Mouse (Mus musculus): ENCODE data around the gene Cds2. TPM values are rescaled to one million over a fixed set of nuclear protein-coding genes. Genes with fewer than 3 reads are reported as not detected.

Gene Cds2
- total RNA-seq, 1 experiment, result 73.9 TPM

DNA sequence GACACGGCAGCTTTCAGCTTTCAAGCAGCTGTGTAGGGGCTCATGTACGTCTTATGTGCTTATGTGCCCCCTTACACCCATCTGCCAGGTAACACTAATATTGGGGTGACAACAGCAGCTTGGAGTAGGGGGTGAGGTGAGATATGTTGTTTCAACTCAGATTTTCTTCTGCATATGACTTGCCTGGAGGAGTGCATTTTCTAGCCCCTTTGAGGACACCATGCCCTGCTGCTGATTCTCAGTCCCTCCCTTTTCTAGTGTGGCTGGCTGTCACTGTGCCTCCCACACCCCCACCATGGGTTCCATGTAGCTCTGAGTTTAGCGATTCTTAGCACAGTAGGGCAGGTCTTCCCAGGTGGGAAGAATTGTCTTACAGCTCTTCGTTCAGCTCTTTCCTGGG is 38.5 kb downstream of the Cds2 start:
- DNase-seq (ENCODE audit: low read depth, low spot score), result no peak
- in situ Hi-C loops (cut with MboI; ENCODE audit: low sequenced_read_pairs in 2 of 2, unreplicated experiment in 2 of 2), result loop anchor here in 1 of 2 experiments (25.0 kb wide), 1 partner anchor 611 kb away; no protein-coding TSS in a partner anchor
- no peak overlapping the region for H3K9ac ChIP-seq (ENCODE audit: insufficient read depth, low read depth, low read length, poor library complexity, severe bottlenecking)
- TF ChIP-seq ZC3H11A (IDR thresholded peaks at IDR 0.05; ENCODE audit: borderline replicate concordance, low read depth, low read length), result no peak
- no peak for TF ChIP-seq MAFK (IDR thresholded peaks at IDR 0.05; ENCODE audit: insufficient read depth, low read depth, low read length)
- no peak for TF ChIP-seq HCFC1 (IDR thresholded peaks at IDR 0.05; ENCODE audit: borderline replicate concordance, insufficient read depth, low read length)
- no peak for TF ChIP-seq CHD2 (IDR thresholded peaks at IDR 0.05; ENCODE audit: low read depth, low read length)
- TF ChIP-seq ZNF384 (IDR thresholded peaks at IDR 0.05; ENCODE audit: low read depth, low read length), result no peak
- no peak overlapping the region for H3K27ac ChIP-seq (ENCODE audit: insufficient read depth, low read depth, low read length, poor library complexity, severe bottlenecking)
- no peaks in the 10 kb centered on the region for H3K9me3 ChIP-seq (ENCODE audit: control insufficient read depth, insufficient read depth, low read depth, low read length)
- peaks cover 68% of the 10 kb centered on the region for H3K36me3 ChIP-seq (ENCODE audit: control insufficient read depth, insufficient read depth, low read length, poor library complexity, severe bottlenecking)
- no peak overlapping the region for H3K4me3 ChIP-seq (ENCODE audit: insufficient read depth in 1 of 2, low read depth in 1 of 2, low read length in 2 of 2, poor library complexity in 1 of 2, severe bottlenecking in 1 of 2)
- peaks cover 0 to 1% of the 10 kb centered on the region in 2 experiments; a peak in 1 of 4 replicates for H3K4me1 ChIP-seq (ENCODE audit: control insufficient read depth in 2 of 2, insufficient read depth in 2 of 2, low read length in 2 of 2, poor library complexity in 1 of 2)

DNA sequence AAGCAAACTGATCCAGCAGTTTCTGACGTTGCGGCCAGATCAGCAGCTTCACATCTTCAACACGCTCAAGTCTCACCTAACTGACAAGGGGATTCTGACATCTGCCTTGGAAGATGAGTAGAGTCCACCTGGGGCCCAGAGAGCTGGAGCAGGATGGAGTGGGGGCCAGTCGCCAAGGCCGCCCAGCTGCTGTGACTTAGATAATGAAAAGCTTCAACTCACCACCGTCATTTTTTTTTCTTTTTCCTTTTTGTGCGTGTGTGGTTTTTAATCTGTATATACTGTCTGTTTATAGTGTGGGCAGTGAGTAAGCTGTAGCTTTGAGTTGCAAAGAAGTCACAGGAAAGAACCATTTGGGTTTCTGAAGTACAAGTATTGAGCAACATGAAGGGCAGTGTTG is 42.2 kb downstream of the Cds2 start:
- H3K9me3 ChIP-seq (ENCODE audit: control insufficient read depth, insufficient read depth, low read depth, low read length), result no peaks in the 10 kb centered on the region
- no peak for DNase-seq (ENCODE audit: low read depth, low spot score)
- peaks cover 0 to 2% of the 10 kb centered on the region in 2 experiments; a peak in 1 of 4 replicates for H3K4me1 ChIP-seq (ENCODE audit: control insufficient read depth in 2 of 2, insufficient read depth in 2 of 2, low read length in 2 of 2, poor library complexity in 1 of 2)
- H3K27ac ChIP-seq (ENCODE audit: insufficient read depth, low read depth, low read length, poor library complexity, severe bottlenecking), result no peak overlapping the region
- TF ChIP-seq CHD2 (IDR thresholded peaks at IDR 0.05; ENCODE audit: low read depth, low read length) (no peak), MAFK (IDR thresholded peaks at IDR 0.05; ENCODE audit: insufficient read depth, low read depth, low read length) (no peak), HCFC1 (IDR thresholded peaks at IDR 0.05; ENCODE audit: borderline replicate concordance, insufficient read depth, low read length) (no peak), ZC3H11A (IDR thresholded peaks at IDR 0.05; ENCODE audit: borderline replicate concordance, low read depth, low read length) (no peak), ZNF384 (IDR thresholded peaks at IDR 0.05; ENCODE audit: low read depth, low read length) (no peak)
- H3K36me3 ChIP-seq (ENCODE audit: control insufficient read depth, insufficient read depth, low read length, poor library complexity, severe bottlenecking), result peaks cover 64% of the 10 kb centered on the region
- no peak overlapping the region for H3K9ac ChIP-seq (ENCODE audit: insufficient read depth, low read depth, low read length, poor library complexity, severe bottlenecking)
- in situ Hi-C loops (cut with MboI; ENCODE audit: low sequenced_read_pairs in 2 of 2, unreplicated experiment in 2 of 2), result loop anchor here in 1 of 2 experiments (25.0 kb wide), 1 partner anchor 607 kb away; no protein-coding TSS in a partner anchor
- H3K4me3 ChIP-seq (ENCODE audit: insufficient read depth in 1 of 2, low read depth in 1 of 2, low read length in 2 of 2, poor library complexity in 1 of 2, severe bottlenecking in 1 of 2), result no peak overlapping the region

DNA sequence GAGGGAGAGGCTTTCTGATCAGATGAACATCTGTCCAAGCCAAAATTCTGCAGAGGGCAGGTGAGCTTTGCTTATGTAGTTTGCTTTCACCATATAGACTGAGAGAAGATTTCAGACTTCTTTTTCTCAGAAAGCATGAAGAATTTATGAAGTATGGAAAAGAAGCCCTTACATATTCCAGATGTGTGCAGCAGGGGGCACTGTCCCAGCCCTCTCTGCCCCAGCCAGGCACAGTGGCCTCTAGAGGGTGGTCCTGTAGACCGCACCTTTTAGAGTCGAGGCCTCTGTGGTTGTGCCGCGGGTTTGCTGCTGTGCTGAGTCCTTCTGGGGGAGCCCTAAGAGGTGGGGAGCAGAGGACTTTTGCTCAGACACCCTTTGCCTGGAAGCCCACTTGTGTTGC is 43.0 kb downstream of the Cds2 start:
- in situ Hi-C loops (cut with MboI; ENCODE audit: low sequenced_read_pairs in 2 of 2, unreplicated experiment in 2 of 2), result loop anchor here in 1 of 2 experiments (25.0 kb wide), 1 partner anchor 606 kb away; no protein-coding TSS in a partner anchor
- Histone ChIP-seq H3K4me3 (ENCODE audit: insufficient read depth in 1 of 2, low read depth in 1 of 2, low read length in 2 of 2, poor library complexity in 1 of 2, severe bottlenecking in 1 of 2) (no peak overlapping the region), H3K36me3 (ENCODE audit: control insufficient read depth, insufficient read depth, low read length, poor library complexity, severe bottlenecking) (peaks cover 62% of the 10 kb centered on the region), H3K4me1 (ENCODE audit: control insufficient read depth in 2 of 2, insufficient read depth in 2 of 2, low read length in 2 of 2, poor library complexity in 1 of 2) (peaks cover 0 to 2% of the 10 kb centered on the region in 2 experiments; a peak in 1 of 4 replicates), H3K9me3 (ENCODE audit: control insufficient read depth, insufficient read depth, low read depth, low read length) (no peaks in the 10 kb centered on the region), H3K9ac (ENCODE audit: insufficient read depth, low read depth, low read length, poor library complexity, severe bottlenecking) (no peak overlapping the region), H3K27ac (ENCODE audit: insufficient read depth, low read depth, low read length, poor library complexity, severe bottlenecking) (no peak overlapping the region)
- DNase-seq (ENCODE audit: low read depth, low spot score), result no peak
- TF ChIP-seq ZC3H11A (IDR thresholded peaks at IDR 0.05; ENCODE audit: borderline replicate concordance, low read depth, low read length), result no peak
- TF ChIP-seq ZNF384 (IDR thresholded peaks at IDR 0.05; ENCODE audit: low read depth, low read length), result no peak
- TF ChIP-seq CHD2 (IDR thresholded peaks at IDR 0.05; ENCODE audit: low read depth, low read length), result no peak
- TF ChIP-seq MAFK (IDR thresholded peaks at IDR 0.05; ENCODE audit: insufficient read depth, low read depth, low read length), result no peak
- no peak for TF ChIP-seq HCFC1 (IDR thresholded peaks at IDR 0.05; ENCODE audit: borderline replicate concordance, insufficient read depth, low read length)

DNA sequence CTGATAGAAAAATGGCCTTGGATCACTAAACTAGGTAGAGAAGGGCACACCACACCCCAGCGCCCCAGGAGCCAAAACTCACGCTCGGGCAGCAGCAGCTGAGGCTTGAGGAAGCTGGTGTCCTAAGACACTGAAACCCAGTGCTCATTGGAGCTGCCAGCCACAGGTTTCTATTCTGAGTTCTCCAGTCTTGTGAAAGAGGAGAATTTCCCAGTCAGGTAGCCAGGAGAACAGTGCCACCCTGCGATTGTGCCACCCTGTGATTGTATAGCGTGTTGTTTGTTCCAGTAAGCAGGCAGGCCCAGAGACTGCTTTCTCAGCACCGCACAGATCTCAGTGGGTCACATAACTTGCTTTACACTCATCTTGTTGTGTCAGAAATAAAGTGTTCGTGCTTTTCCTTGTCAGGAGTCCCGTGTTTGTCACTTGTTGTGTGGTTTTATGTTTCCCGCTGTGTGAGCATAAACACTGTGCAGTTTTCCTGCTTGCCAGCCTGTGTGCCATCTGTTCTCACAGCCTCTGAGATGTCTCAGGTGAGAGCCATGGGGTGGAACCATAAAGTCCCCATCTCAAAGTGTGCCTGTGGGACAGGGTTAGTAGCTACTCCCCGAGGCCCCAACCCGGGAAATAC is 44.4 kb downstream of the Cds2 start:
- peaks cover 0 to 2% of the 10 kb centered on the region in 2 experiments; a peak in 1 of 4 replicates for H3K4me1 ChIP-seq (ENCODE audit: control insufficient read depth in 2 of 2, insufficient read depth in 2 of 2, low read length in 2 of 2, poor library complexity in 1 of 2)
- H3K9ac ChIP-seq (ENCODE audit: insufficient read depth, low read depth, low read length, poor library complexity, severe bottlenecking), result no peak overlapping the region
- H3K9me3 ChIP-seq (ENCODE audit: control insufficient read depth, insufficient read depth, low read depth, low read length), result no peaks in the 10 kb centered on the region
- TF ChIP-seq CHD2 (IDR thresholded peaks at IDR 0.05; ENCODE audit: low read depth, low read length), result no peak
- TF ChIP-seq MAFK (IDR thresholded peaks at IDR 0.05; ENCODE audit: insufficient read depth, low read depth, low read length), result no peak
- TF ChIP-seq ZC3H11A (IDR thresholded peaks at IDR 0.05; ENCODE audit: borderline replicate concordance, low read depth, low read length), result no peak
- TF ChIP-seq ZNF384 (IDR thresholded peaks at IDR 0.05; ENCODE audit: low read depth, low read length), result no peak
- TF ChIP-seq HCFC1 (IDR thresholded peaks at IDR 0.05; ENCODE audit: borderline replicate concordance, insufficient read depth, low read length), result no peak
- H3K27ac ChIP-seq (ENCODE audit: insufficient read depth, low read depth, low read length, poor library complexity, severe bottlenecking), result no peak overlapping the region
- H3K4me3 ChIP-seq (ENCODE audit: insufficient read depth in 1 of 2, low read depth in 1 of 2, low read length in 2 of 2, poor library complexity in 1 of 2, severe bottlenecking in 1 of 2), result no peak overlapping the region
- in situ Hi-C loops (cut with MboI; ENCODE audit: low sequenced_read_pairs in 2 of 2, unreplicated experiment in 2 of 2), result loop anchor here in 1 of 2 experiments (25.0 kb wide), 1 partner anchor 605 kb away; no protein-coding TSS in a partner anchor
- DNase-seq (ENCODE audit: low read depth, low spot score), result no peak
- peaks cover 49% of the 10 kb centered on the region for H3K36me3 ChIP-seq (ENCODE audit: control insufficient read depth, insufficient read depth, low read length, poor library complexity, severe bottlenecking)

Measured in ES-E14 (cell line).